Mouse (Mus musculus): ENCODE data around the gene Stk33.

GRCm38 (mm10) chr7:109239346-109239745, 199.5 kb downstream of the Stk33 start:
- TF ChIP-seq CTCF (IDR thresholded peaks at IDR 0.05; ENCODE audit: extremely low read depth, insufficient read depth, low read length): no peak
- TF ChIP-seq POLR2A (IDR thresholded peaks at IDR 0.05; ENCODE audit: extremely low read depth, insufficient read depth, low read length): no peak
